Comparison of ENCODE assay signal across 8 mouse cellular contexts in genomic region chr15:102673548-102673947, GRCm38 (mm10). TPM values are rescaled to one million over a fixed set of nuclear protein-coding genes. Genes with fewer than 3 reads are reported as not detected.
DNase-seq lines count a peak whose midpoint lies in the region; ATAC-seq and TF ChIP-seq lines count a peak whose summit lies in the region.

No protein-coding gene starts in this region.

- TF ChIP-seq CTCF in gastrocnemius, adult 2 months (IDR thresholded peaks at IDR 0.05) = no peak
- TF ChIP-seq CTCF in thymus, adult 2 months (IDR thresholded peaks at IDR 0.05; ENCODE audit: borderline replicate concordance, control insufficient read depth, extremely low read depth, insufficient read depth, low read length, poor library complexity) = no peak

- peak overlapping the region; percentile 18; the same call in 1 of the 2 replicates for H3K9ac ChIP-seq in hindbrain, embryonic 15.5 days

- peak; percentile 92 for DNase-seq in ZHBTc4 (ENCODE audit: low read depth, low spot score)
- DNase-seq in cerebellum, postnatal 25 days = peak; percentile 45 to 61
- peak; percentile 61 for DNase-seq in gastrocnemius, adult 2 months
- peak; percentile 29 to 53 for DNase-seq in left cerebral cortex, adult 18-20 months (ENCODE audit: low spot score in 2 of 2)
- peak; percentile 73 for DNase-seq in lung, postnatal 10 days
- DNase-seq in right cerebral cortex, postnatal 36 days (ENCODE audit: low spot score in 2 of 2) = peak; percentile 18 to 57
- no peak for DNase-seq in thymus, adult 2 months

- ATAC-seq in hindbrain, embryonic 15.5 days (ENCODE audit: low FRiP score, low read depth) = peak; percentile 68

- WGBS in hindbrain, embryonic 15.5 days = 2% methylated on average over 10 of the region's 10 CpGs
- WGBS in thymus, adult 2 months = 59% methylated on average over 10 of the region's 10 CpGs

- H3K9me3 ChIP-seq in hindbrain, embryonic 15.5 days = no peaks in the 10 kb centered on the region

- peak overlapping the region; percentile 74 for H3K4me2 ChIP-seq in hindbrain, embryonic 15.5 days

- peak overlapping the region; percentile 79 for H3K4me3 ChIP-seq in gastrocnemius, adult 2 months
- H3K4me3 ChIP-seq in hindbrain, embryonic 15.5 days = peak overlapping the region; percentile 27
- H3K4me3 ChIP-seq in thymus, adult 2 months (ENCODE audit: control insufficient read depth, insufficient read depth, low read length) = no peak overlapping the region

- TF ChIP-seq POLR2A in thymus, adult 2 months (IDR thresholded peaks at IDR 0.05; ENCODE audit: control insufficient read depth, extremely low read depth, insufficient read depth, low read length, poor library complexity) = no peak

- H3K36me3 ChIP-seq in hindbrain, embryonic 15.5 days = 0 out of 2 replicates have a peak, but pooled peaks cover 2% of the 10 kb centered on the region
- H3K36me3 ChIP-seq in thymus, adult 2 months (ENCODE audit: control insufficient read depth, insufficient read depth, low read length) = no peaks in the 10 kb centered on the region

- peaks cover 38% of the 10 kb centered on the region for H3K4me1 ChIP-seq in hindbrain, embryonic 15.5 days (replicated peaks)
- peaks cover 15% of the 10 kb centered on the region for H3K4me1 ChIP-seq in thymus, adult 2 months (replicated peaks; ENCODE audit: control insufficient read depth, insufficient read depth, low read length)

- H3K27ac ChIP-seq in gastrocnemius, adult 2 months = peak overlapping the region; percentile 100
- peak overlapping the region; percentile 98 for H3K27ac ChIP-seq in hindbrain, embryonic 15.5 days (replicated peaks)
- H3K27ac ChIP-seq in thymus, adult 2 months (ENCODE audit: control insufficient read depth, insufficient read depth, low read length) = no peak overlapping the region

- H3K27me3 ChIP-seq in hindbrain, embryonic 15.5 days = no peaks in the 10 kb centered on the region
- H3K27me3 ChIP-seq in thymus, adult 2 months (ENCODE audit: control insufficient read depth, insufficient read depth, low read length) = peaks cover 12% of the 10 kb centered on the region

- intact Hi-C loops in gastrocnemius, adult 2 months (cut with DNase I) = no loop called here

RNA-seq across cellular contexts. Expression of gene Atp5g2, which starts 1.4 kb away (rescaled TPM):
- 10 to 100 TPM; 25.6 to 33.1 TPM for total RNA-seq in gastrocnemius, adult 2 months (2021)
- 44.4 and 51.0 TPM in 2 replicates for polyA plus RNA-seq in hindbrain, embryonic 15.5 days (2015; fragmentation: Nextera tagmentation; extraction: Ambion mirVana)
- 10 to 100 TPM in 1 of 2 experiments, 1 to 10 TPM in 1; 7.8 to 11.6 TPM for total RNA-seq in left cerebral cortex, adult 18-20 months (2021)
- polyA plus RNA-seq in thymus, adult 2 months (2012; rRNA removed) = 378 and 434 TPM in 2 replicates

RNA-seq across cellular contexts. Expression of gene Atf7, which starts 48.3 kb away (rescaled TPM):
- 10 to 100 TPM; 60.2 to 62.5 TPM for total RNA-seq in gastrocnemius, adult 2 months (2021)
- 19.4 and 19.8 TPM in 2 replicates for polyA plus RNA-seq in hindbrain, embryonic 15.5 days (2015; fragmentation: Nextera tagmentation; extraction: Ambion mirVana)
- total RNA-seq in left cerebral cortex, adult 18-20 months (2021) = 10 to 100 TPM; 33.9 to 36.3 TPM
- 129 and 140 TPM in 2 replicates for polyA plus RNA-seq in thymus, adult 2 months (2012; rRNA removed)

RNA-seq across cellular contexts. Expression of gene Calcoco1, which starts 48.4 kb away (rescaled TPM):
- 10 to 100 TPM; 67.7 to 70.2 TPM for total RNA-seq in gastrocnemius, adult 2 months (2021)
- polyA plus RNA-seq in hindbrain, embryonic 15.5 days (2015; fragmentation: Nextera tagmentation; extraction: Ambion mirVana) = 40.3 and 43.3 TPM in 2 replicates
- total RNA-seq in left cerebral cortex, adult 18-20 months (2021) = 10 to 100 TPM; 75.1 to 75.6 TPM
- 74.7 and 77.5 TPM in 2 replicates for polyA plus RNA-seq in thymus, adult 2 months (2012; rRNA removed)

RNA-seq across cellular contexts. Expression of gene Gm28047, which starts 48.7 kb away (rescaled TPM):
- 1 to 10 TPM in 1 of 2 experiments, not detected in 1; 1.8 TPM for total RNA-seq in gastrocnemius, adult 2 months (2021)
- polyA plus RNA-seq in hindbrain, embryonic 15.5 days (2015; fragmentation: Nextera tagmentation; extraction: Ambion mirVana) = not detected in 2 replicates
- not detected for total RNA-seq in left cerebral cortex, adult 18-20 months (2021)
- not detected in 2 replicates for polyA plus RNA-seq in thymus, adult 2 months (2012; rRNA removed)
